Mouse (Mus musculus): ENCODE data around the gene Dlg1. TPM values are rescaled to one million over a fixed set of nuclear protein-coding genes. Genes with fewer than 3 reads are reported as not detected.

Dlg1 gene
- total RNA-seq, 1 experiment from 2014 or later = 96.5 TPM

- no peak for DNase-seq
Observed at GRCm38 (mm10) chr16:31737761-31738160, 74.5 kb downstream of the Dlg1 start.

DNA sequence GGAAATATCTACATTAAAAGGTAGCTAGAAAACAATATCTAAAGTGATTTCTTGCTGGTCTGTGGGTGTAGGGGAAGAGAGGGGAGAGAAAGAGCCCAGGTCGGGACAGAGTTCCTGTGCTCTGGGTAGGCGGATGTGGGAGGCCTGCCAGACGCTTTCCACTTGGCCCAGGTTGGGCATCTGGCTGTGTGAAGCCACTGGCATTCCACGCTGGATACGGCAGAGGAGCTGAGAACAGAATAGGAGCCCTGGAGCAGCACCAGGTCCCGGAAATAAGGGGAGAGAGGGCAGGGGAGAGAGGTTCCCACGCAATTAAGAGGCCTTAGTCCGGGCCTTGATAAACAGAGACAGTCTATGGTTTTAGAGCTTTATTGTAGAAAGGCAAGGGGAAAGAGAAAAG is 77.0 kb downstream of the Dlg1 start:
- DNase-seq = peak; percentile 60

DNA sequence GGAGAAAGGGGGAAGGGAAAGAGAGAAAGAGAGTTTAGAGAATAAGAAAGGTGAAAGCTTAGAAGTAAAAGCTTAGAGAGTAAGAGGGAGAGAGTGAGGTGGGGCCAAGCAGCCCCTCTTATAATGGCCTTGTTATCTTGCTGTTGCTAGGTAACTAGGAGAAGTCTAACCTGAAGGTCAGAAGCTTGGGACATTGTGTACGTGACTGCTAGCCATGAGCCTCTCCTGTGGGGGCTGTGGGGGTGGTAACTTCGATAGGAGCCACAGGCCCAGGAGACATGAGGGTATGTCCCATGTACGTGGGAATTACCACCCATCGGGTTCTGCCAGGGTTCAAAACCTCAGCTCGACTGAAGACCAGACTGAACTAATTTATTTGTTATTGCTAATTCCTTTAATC is 77.5 kb downstream of the Dlg1 start:
- DNase-seq = no peak

DNA sequence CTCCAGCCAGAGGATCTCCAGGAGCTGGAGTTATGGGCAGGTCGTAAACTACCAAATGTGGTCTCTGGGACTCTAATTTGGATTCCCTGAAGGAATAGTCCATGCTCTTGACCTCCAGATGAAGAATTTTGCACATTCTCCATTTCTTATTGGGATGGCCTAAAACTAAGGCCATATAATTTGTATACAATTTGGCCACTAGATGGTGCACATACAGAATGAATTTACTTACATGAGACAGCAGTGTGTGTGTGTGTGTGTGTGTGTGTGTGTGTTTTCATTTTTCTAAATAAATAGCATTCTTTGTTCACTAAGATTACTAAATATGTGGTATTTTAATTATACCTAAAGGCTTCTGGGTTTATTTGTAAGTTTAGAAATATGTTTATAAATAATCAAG is 87.3 kb downstream of the Dlg1 start:
- DNase-seq = peak; percentile 10

DNA sequence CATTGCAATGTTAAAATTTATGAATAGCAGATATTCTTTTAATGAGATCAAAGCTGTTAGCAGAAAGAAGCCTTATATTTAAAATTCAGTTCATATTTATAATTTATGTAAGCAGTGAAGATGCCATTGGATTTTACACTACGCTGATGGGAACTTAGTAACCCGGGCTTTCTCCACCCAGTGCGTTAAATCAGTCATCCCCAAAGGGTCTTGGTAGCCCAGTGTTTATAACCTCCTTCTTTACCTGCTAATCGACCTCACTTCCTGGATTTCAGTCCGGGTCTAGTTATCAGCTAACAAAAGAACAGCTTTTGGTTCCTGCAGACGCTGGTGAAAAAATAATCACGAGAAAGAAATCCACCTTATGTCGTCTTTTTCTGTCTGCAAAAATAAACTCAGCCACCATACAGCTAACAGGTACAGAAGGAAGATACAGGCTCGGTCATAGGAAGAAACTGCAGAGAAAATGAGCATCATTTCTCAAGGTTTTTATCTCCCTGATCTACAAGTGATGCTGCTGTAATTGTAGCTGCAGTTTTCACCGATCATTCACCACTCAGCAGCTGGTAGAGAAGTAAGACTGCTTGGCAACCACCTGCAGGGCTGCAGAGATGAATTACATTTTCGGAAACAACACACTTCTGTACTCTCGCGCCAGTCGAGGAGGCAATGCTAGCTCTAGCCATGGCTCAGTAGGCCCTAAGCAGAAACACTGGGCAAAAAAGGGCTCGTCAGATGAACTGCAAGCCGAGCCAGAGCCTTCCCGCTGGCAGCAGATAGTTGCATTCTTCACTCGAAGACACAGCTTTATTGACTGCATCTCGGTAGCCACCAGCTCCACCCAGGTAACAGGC is 91.2 kb downstream of the Dlg1 start:
- no peak for DNase-seq

DNA sequence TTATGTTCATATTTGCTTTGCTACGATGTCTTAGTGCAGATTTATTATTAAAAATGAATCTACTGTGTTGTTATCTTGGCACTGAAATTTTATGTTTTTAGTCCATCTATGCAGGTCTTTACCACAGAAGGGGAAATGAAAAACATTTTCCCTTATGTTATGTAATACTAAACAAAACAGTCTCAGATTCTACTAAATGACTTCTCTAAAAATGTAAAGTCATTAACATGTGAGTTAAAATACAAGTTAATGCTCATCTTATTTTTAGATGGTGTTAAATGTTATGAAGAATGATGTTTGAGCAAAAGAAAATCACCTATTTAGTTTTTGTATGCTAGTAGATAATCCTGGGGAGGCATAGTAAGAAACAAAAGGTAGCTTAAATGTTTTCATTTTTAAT is 91.8 kb downstream of the Dlg1 start:
- DNase-seq = no peak

- DNase-seq = no peak
Observed at GRCm38 (mm10) chr16:31756436-31756835, 93.2 kb downstream of the Dlg1 start.

DNA sequence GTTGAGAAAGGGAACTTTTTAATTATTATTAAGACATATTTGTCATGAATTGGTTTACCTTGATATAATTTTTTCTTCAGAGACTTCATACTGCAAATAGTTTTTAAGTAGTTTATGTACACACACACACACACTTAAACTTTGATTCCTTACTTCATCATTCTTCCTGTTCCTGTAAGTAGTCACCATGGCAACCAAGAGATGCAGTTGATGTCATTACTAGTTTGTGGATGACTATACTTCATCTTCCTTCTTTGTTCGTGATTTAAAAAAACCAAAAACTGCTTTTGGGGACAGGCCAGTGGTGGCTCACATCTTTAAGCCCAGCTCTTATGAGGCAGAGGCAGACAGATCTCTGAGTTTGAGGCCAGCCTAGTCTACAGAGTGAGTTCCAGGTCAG is 94.4 kb downstream of the Dlg1 start:
- no peak for DNase-seq

DNA sequence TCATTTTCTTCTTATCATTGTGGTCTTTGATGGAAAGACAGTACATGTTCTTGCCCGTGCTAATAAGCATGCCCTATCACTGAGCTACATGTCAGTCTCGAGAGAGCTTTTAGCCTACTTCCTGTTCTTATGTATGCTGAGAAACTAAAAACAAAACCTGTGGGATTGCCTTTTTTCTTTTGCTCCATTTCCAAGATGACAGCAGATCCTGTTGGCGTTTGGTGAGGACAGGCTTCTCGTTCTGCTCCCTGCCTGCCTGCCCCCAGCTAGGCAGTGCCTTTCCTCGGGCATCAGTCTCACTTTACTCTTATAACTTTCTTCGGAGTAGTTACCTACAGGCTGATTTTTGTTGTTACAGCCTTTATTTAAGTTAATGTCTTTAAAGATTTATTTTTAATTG is 96.2 kb downstream of the Dlg1 start:
- DNase-seq = no peak

GRCm38 (mm10) chr16:31766298-31766697 is 103.1 kb downstream of the Dlg1 start:
- DNase-seq = no peak

DNA sequence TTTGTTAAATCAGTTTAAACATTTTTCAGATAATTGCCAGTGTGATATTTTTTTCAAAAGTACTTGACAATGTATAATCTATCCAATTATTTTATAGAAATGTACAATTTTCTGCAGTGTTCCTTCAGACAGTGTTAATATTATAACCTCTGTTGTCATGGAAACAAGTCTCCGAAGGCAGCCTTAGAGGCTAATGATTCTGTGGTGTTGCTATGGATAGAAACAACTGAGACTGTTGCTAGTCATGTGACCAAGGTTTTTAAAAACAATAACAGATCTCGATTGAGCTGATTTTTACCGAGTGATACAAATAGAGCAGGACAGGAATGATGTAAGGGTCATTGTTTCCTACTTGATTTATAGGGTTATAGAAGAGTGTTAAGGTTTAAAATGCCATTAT is 103.5 kb downstream of the Dlg1 start:
- no peak for DNase-seq

DNA sequence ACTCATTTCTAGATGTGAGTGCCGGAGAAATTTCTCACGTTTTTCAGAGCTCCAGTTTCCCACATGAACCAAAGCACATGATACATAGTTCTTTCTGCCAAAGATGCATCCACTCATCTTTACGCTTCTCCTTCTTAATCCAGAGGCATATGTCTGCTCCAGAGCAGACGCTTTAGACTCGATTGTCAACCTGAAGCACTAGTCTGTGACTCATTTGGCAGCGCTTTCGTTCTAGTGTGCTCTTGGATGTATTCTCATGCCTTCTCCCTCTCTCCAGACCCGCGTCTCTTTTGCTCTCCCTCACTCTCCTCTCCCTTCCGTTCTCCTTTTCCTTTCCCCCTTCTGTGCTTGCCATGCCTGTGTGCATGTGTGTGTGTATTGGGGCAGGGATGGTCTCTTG is 112.7 kb downstream of the Dlg1 start:
- no peak for DNase-seq

DNA sequence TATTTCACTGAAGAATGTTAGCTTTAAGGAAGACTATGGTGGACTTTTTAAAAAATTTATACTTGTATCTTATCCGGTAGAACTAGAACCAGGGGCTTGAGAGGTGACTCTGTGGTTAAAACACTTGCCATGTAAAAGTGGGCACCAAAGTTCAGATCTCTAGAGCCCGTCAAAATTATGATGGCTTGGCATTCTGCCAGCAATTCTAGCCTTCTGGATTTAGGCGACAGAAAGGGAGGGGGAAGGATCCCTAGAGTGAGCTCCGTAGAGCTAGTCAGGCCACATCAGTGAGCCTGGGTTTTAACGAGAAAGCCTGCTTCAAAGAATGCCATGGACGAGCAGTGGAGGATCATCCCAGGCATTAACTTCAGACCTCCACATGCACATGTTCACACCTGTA is 117.8 kb downstream of the Dlg1 start:
- no peak for DNase-seq

DNA sequence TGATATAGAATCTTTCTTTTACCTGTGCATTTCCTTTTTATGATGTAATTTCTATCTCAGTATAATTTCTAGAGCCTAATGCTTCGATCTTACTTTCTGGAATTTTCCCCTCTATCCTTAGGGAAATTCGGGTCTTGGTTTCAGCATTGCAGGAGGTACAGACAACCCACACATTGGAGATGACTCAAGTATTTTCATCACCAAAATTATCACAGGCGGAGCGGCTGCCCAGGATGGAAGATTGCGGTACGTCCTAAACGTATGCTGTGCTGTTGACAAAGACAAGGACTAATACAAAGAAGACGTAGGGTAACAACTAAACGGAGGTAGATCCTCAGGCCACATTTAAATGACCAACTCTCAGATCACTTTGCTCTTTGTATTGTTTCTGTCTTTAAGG is 126.8 kb downstream of the Dlg1 start:
- DNase-seq = no peak

- DNase-seq = no peak
Observed at GRCm38 (mm10) chr16:31803644-31804043, 140.4 kb downstream of the Dlg1 start.

GRCm38 (mm10) chr16:31826049-31826448 is 162.8 kb downstream of the Dlg1 start:
- no peak for DNase-seq

GRCm38 (mm10) chr16:31830726-31831125 is 167.5 kb downstream of the Dlg1 start:
- peak; percentile 9 for DNase-seq

- no peak for DNase-seq
Observed at GRCm38 (mm10) chr16:31832630-31833422, 169.6 kb downstream of the Dlg1 start.

- DNase-seq = peak; percentile 7
Observed at GRCm38 (mm10) chr16:31834011-31834584, 170.9 kb downstream of the Dlg1 start.

GRCm38 (mm10) chr16:31834662-31835318 is 171.5 kb downstream of the Dlg1 start:
- DNase-seq = no peak

DNA sequence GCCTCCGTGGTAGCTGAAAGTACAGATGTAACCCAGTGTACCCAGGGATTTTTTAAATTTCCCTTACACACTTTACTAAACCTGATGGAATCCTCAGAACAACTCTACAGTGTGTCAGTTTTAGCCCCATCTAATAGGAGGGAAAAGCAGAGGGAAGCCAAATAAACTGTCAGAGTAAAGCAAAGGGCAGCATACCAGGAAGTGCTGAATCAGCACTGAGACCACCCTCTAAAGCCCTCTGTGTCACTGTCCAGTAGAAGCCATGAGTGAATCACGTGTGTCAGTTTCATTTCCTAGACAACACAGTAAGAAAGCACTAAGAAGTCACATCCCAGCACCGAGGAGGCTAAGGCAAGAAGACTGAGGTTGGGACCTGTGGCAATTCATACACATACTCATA is 174.1 kb downstream of the Dlg1 start:
- no peak for DNase-seq

GRCm38 (mm10) chr16:31844246-31844645 is 181.0 kb downstream of the Dlg1 start:
- DNase-seq = no peak

DNA sequence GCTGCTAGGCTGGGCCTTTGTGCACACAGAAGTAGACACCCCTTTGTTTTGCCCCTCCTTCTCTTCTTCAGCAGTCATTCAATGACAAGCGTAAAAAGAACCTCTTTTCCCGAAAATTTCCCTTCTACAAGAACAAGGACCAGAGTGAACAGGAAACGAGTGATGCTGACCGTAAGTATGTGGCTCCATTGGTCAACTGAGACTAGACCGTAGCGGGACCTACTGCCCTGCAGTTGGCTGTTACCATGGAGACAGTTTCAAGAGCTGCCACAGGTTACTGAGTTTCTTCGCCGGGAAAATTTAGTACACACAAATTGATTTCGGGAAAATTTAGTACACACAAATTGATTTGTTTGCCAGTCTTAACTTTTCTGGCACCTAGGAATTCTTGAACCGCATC is 183.5 kb downstream of the Dlg1 start:
- DNase-seq = no peak

Measured in adrenal gland, postnatal 14 days (tissue).